Mouse (Mus musculus) urinary bladder, postnatal 25 days (tissue): ENCODE results near the gene Baiap2l2.
"Not testable (repeated sequence)": the region's sequence is repeated elsewhere in the genome, so short reads cannot be mapped to it uniquely, and the experiment has no call there.

Experiments used
- DNase-seq: peaks from one replicate; pipeline ENCODE4 v3.0.0; 2022; ENCODE audit warnings: low spot score

Baiap2l2 gene

GRCm38 (mm10) chr15:79261095-79261725 lies 24.1 kb downstream of the Baiap2l2 start:
- DNase-seq = peak; percentile 35

GRCm38 (mm10) chr15:79258521-79258920 lies 26.8 kb downstream of the Baiap2l2 start:
- no peak for DNase-seq

- DNase-seq = no peak
These were observed 30.7 kb downstream of the Baiap2l2 start, which contains the start of gene Slc16a8 for GRCm38 (mm10) chr15:79254661-79255060. Gene Slc16a8 (minus strand): TSS chr15:79254761.

GRCm38 (mm10) chr15:79252580-79252979 lies 32.8 kb downstream of the Baiap2l2 start:
- DNase-seq = no peak

- DNase-seq = no peak
These were observed 33.4 kb downstream of the Baiap2l2 start for GRCm38 (mm10) chr15:79251781-79252491.

GRCm38 (mm10) chr15:79251168-79251567 lies 34.2 kb downstream of the Baiap2l2 start:
- DNase-seq = no peak

- DNase-seq = no peak
These were observed 35.1 kb downstream of the Baiap2l2 start for GRCm38 (mm10) chr15:79250236-79250635.

GRCm38 (mm10) chr15:79245321-79245720 lies 40.0 kb downstream of the Baiap2l2 start:
- no peak for DNase-seq

- DNase-seq = no peak
These were observed 41.1 kb downstream of the Baiap2l2 start for GRCm38 (mm10) chr15:79244071-79244893.

GRCm38 (mm10) chr15:79243234-79244042 lies 41.9 kb downstream of the Baiap2l2 start:
- peak; percentile 89 for DNase-seq

GRCm38 (mm10) chr15:79242574-79243233 lies 42.6 kb downstream of the Baiap2l2 start:
- DNase-seq = no peak

- DNase-seq = no peak
These were observed 47.3 kb downstream of the Baiap2l2 start for GRCm38 (mm10) chr15:79238036-79238435.

GRCm38 (mm10) chr15:79235268-79235667 lies 50.1 kb downstream of the Baiap2l2 start:
- no peak for DNase-seq

GRCm38 (mm10) chr15:79229058-79229821 lies 56.1 kb downstream of the Baiap2l2 start, which contains the start of the genes Pick1 and Gm49486:
Gene Pick1 (plus strand): TSS chr15:79229173.
Gene Gm49486 (plus strand): TSS chr15:79229391.
- peak; percentile 84 for DNase-seq

GRCm38 (mm10) chr15:79225780-79226179 lies 59.6 kb downstream of the Baiap2l2 start:
- DNase-seq = not testable (repeated sequence)

GRCm38 (mm10) chr15:79224685-79225084 lies 60.7 kb downstream of the Baiap2l2 start:
- peak; percentile 81 for DNase-seq

GRCm38 (mm10) chr15:79223641-79224040 lies 61.7 kb downstream of the Baiap2l2 start:
- DNase-seq = no peak

GRCm38 (mm10) chr15:79219572-79219971 lies 65.8 kb downstream of the Baiap2l2 start:
- DNase-seq = no peak

GRCm38 (mm10) chr15:79216191-79216590 lies 69.1 kb downstream of the Baiap2l2 start:
- DNase-seq = no peak

GRCm38 (mm10) chr15:79213591-79213990 lies 71.7 kb downstream of the Baiap2l2 start:
- DNase-seq = no peak
